Mouse (Mus musculus): Measurements from ENCODE around the gene Ppp1r18. TPM values are rescaled to one million over a fixed set of nuclear protein-coding genes. Genes with fewer than 3 reads are reported as not detected.

Gene Ppp1r18
- polyA plus RNA-seq (2017; shearing (Covaris generic)): 384 TPM

GRCm38 (mm10) chr17:35865481-35866280, at the start of gene Ppp1r18:
Gene Ppp1r18 (plus strand): TSS chr17:35865593.

DNA sequence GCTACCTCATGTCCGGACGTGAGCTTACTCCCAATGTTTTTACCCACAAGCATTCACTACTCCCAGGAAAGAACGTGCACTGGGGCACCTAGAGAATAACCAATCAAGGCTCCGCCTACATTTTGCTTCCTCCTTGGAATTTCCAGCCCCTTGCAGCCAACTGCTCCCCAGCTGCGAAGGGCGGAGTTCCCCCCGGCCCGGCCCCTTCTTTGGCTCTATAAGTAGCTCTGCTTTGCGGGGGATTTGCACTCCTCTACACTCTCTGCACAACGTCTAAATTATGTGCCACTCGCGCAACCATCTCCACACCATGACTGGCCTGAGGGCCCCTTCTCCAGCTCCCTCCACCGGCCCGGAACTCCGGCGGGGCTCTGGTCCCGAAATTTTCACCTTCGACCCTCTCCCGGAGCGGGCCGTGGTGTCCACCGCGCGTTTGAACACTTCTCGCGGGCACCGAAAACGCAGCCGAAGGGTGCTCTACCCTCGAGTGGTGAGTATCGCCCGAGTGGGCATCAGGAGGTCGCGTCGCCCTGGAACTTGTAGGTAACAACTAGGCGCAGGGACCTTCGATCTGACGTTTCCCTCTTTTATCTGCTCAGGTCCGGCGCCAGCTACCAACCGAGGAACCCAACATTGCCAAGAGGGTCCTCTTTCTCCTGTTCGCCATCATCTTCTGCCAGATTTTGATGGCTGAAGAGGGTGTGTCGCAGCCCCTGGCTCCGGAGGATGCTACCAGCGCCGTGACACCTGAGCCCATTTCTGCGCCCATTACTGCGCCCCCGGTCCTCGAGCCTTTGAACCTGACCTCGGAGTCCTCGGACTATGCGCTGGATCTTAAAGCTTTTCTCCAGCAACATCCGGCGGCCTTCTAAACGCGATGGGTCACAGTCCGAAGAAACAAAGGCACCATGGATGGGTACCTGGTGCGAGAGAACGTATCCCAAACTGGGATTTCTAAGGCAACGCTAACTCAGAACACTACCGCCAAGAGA, 43.7 kb upstream of the Ppp1r18 start, which contains the start of gene Ier3:
Ier3 (plus strand) TSS at position 246 of the 992 bp plus-strand sequence.

GRCm38 (mm10) chr17:35822964-35823937, 42.1 kb upstream of the Ppp1r18 start, which contains the start of gene Flot1:
Gene Flot1 (plus strand): TSS chr17:35823230.

DNA sequence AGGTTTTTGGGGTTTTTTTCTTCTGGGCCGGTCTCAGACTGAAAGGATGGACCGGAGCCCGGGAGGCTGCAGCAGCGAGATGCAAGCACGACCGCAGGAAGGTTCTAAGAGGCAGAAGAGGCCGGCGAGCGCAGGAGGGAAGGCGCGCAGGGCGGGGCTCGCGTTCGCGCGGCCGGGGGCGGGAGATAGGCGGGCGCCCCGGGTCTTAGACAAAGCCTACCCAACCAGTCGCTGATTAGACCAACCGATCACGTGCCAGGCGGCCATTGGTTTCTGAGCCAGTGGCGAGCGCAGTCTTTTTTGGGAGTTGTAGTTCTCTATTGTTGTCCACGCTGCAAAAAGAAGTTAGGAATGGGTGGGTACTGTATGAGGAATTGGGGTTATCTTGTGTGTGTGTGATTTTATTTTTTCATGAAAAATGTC, 27.3 kb upstream of the Ppp1r18 start, which contains the start of gene Tubb5:
Tubb5 (minus strand) TSS at position 185 of the 423 bp plus-strand sequence.

DNA sequence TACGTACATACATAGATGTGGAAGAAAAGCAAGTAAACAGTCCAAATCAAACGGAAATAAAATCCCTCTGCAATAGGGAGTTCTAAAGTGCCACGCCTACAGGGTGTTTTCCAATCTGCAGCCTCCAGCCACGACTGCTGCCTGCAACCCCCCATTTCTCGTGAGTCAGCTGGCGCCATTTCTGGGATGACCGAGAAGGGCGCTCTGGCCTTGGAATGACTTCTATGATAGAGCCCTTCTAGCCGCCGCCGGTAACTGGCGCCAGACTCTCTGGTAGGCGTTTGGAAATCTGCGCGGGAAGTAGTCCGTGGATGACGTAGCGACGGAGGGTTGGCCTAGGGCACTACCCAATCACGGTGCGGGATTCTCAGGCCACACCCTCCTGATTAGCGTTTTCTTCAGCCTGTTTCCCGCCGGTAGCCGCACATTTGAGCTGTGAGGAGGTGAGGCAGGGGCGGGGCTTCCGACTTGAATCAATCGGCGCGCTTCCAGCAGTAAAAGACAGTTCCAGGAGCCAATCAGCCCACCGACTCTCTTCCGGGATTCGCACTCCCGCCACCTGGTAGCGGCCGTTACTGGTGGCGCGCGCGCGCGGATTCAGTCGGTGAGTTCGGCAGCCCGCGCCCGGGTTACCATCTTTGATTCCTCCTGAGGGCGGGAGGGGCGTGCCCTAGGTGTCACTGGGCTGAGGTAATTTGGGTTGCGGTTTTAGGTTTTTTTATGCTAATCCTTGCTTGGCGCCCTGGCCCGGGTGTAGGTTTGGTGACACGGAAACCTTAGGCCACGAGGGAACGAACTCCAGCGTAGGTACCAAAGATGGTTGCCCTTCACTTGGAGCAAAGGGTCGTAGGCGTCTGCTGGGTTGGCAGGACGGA, 24.1 kb upstream of the Ppp1r18 start, which contains the start of gene Mdc1:
Mdc1 (plus strand) TSS at position 440 of the 875 bp plus-strand sequence.

DNA sequence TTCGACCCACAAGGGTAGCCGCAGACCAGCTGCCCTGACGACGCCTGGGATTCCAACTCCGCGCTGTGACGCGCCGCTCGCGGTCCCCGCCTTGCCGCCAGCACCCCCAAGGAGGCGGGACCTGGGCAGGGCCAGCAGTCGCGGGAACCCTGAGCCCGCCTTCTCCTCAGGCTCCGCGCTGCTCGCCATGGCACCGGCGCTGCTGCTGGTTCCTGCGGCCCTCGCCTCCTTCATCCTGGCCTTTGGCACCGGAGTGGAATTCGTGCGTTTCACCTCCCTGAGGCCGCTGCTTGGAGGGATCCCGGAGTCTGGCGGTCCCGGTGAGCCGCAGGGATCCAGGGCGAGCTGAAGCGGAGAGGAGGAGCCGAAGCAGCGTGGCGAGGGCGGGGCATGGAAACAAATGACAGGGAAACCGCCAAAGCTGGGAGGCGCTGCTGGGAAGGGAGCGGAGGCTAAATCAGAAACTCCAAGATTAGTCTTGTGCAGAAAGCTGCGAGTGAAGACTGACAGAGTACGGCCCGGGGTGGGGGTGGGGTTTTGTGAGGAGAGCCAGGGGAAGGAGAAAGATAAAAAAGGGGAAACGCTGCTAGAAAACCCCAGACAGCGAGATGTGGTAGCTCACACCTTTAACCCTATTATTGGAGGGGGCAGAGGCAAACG, 4.1 kb upstream of the Ppp1r18 start, which contains the start of gene Nrm:
Nrm (plus strand) TSS at position 121 of the 660 bp plus-strand sequence.

DNA sequence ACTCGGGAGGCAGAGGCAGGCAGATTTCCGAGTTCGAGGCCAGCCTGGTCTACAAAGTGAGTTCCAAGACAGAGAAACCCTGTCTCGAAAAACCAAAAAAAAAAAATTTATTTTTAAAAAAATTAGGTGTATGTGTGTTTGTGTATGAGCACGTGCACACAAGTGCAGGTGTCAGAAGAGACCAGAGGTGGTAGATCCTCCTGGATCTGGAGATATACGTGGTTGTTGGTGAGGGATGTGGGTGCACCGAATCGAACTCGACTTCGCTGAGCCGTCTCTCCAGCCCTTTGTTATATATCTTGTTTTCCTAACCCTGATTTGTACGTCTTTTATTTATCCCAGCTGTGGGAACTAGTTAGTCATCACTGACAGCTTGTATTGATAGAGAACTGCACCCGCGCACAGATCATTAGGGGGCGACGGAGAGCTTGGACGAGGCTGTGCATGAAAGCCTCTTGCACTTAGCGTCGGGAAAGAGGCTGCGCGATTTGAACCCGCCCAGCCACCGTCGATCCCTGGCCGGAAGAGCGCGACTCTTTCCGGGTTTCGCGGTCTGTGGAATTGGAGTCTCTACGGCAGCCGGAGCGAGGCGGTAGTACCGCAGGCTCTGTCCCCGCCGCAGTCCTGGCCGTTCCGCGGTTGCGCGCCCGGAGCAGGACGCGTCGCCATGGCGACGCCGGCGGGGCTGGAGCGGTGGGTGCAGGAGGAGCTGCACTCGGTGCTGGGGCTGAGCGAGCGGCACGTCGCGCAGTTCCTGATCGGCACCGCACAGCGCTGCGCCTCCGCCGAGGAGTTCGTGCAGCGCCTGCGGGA, 14.1 kb downstream of the Ppp1r18 start, which contains the start of gene Dhx16:
Dhx16 (plus strand) TSS at position 575 of the 813 bp plus-strand sequence.

GRCm38 (mm10) chr17:35896781-35897643, 31.6 kb downstream of the Ppp1r18 start, which contains the start of gene 2310061I04Rik:
Gene 2310061I04Rik (minus strand): TSS chr17:35897431.

DNA sequence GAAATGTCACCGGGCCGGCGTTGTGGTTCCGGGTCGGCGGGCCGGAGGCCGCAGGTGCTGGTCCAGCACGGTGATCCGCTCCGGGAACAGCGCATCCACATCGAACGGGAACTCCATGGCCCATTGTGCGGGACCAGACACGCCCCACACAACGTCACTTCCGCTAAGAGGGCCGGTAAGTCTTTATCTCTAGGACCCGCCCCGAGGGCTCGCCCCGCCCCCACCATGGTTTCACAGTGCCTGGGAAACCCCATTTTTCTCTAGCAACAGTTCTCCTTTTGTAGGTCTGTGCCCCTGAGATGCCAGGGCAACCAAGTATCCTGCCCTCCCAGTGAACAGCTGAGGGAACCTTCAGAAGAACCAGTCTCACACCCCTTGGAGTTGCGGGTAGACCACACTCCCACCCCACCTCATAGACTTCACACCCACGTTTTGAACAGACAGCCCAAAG, 44.6 kb downstream of the Ppp1r18 start, which contains the start of gene Atat1:
Atat1 (minus strand) TSS at position 157 of the 451 bp plus-strand sequence.

GRCm38 (mm10) chr17:35916297-35917142, 51.1 kb downstream of the Ppp1r18 start, which contains the start of the genes Mrps18b and Ppp1r10:
Gene Mrps18b (minus strand): TSS chr17:35916389.
Gene Ppp1r10 (plus strand): TSS chr17:35916434.

Other genes with a start within 250 kb of the Ppp1r18 start
- gene Gm9573, start 239.0 kb upstream of the Ppp1r18 start, polyA plus RNA-seq (2017; shearing (Covaris generic)): not detected
- not detected for gene Mucl3, start 221.9 kb upstream of the Ppp1r18 start, polyA plus RNA-seq (2017; shearing (Covaris generic))
- gene Vars2, start 198.0 kb upstream of the Ppp1r18 start, polyA plus RNA-seq (2017; shearing (Covaris generic)): 17.0 TPM
- 14.7 TPM for gene Gtf2h4, start 191.9 kb upstream of the Ppp1r18 start, polyA plus RNA-seq (2017; shearing (Covaris generic))
- 11.5 TPM for gene Ddr1, start 161.0 kb upstream of the Ppp1r18 start, polyA plus RNA-seq (2017; shearing (Covaris generic))
- 29.2 TPM for gene Ier3, start 43.9 kb upstream of the Ppp1r18 start, polyA plus RNA-seq (2017; shearing (Covaris generic))
- gene Flot1, start 42.4 kb upstream of the Ppp1r18 start, polyA plus RNA-seq (2017; shearing (Covaris generic)): 52.6 TPM
- gene Tubb5, start 27.3 kb upstream of the Ppp1r18 start, polyA plus RNA-seq (2017; shearing (Covaris generic)): 71.0 TPM
- gene Mdc1, start 24.1 kb upstream of the Ppp1r18 start, polyA plus RNA-seq (2017; shearing (Covaris generic)): 9.5 TPM
- gene Nrm, start 4.3 kb upstream of the Ppp1r18 start, polyA plus RNA-seq (2017; shearing (Covaris generic)): 24.1 TPM
- 54.0 TPM for gene Dhx16, start 14.2 kb downstream of the Ppp1r18 start, polyA plus RNA-seq (2017; shearing (Covaris generic))
- gene 2310061I04Rik, start 31.8 kb downstream of the Ppp1r18 start, polyA plus RNA-seq (2017; shearing (Covaris generic)): 32.9 TPM
- gene Atat1, start 44.5 kb downstream of the Ppp1r18 start, polyA plus RNA-seq (2017; shearing (Covaris generic)): 13.2 TPM
- gene Mrps18b, start 50.8 kb downstream of the Ppp1r18 start, polyA plus RNA-seq (2017; shearing (Covaris generic)): 93.2 TPM
- 76.6 TPM for gene Ppp1r10, start 50.8 kb downstream of the Ppp1r18 start, polyA plus RNA-seq (2017; shearing (Covaris generic))
- 137 TPM for gene Abcf1, start 104.2 kb downstream of the Ppp1r18 start, polyA plus RNA-seq (2017; shearing (Covaris generic))
- 74.2 TPM for gene Gnl1, start 114.3 kb downstream of the Ppp1r18 start, polyA plus RNA-seq (2017; shearing (Covaris generic))
- 24.6 TPM for gene Prr3, start 114.6 kb downstream of the Ppp1r18 start, polyA plus RNA-seq (2017; shearing (Covaris generic))
- 10.5 TPM for gene H2-T24, start 155.0 kb downstream of the Ppp1r18 start, polyA plus RNA-seq (2017; shearing (Covaris generic))
- gene H2-T23, start 167.3 kb downstream of the Ppp1r18 start, polyA plus RNA-seq (2017; shearing (Covaris generic)): 476 TPM
- gene H2-T22, start 177.2 kb downstream of the Ppp1r18 start, polyA plus RNA-seq (2017; shearing (Covaris generic)): 161 TPM
- gene Gm6034, start 177.4 kb downstream of the Ppp1r18 start, polyA plus RNA-seq (2017; shearing (Covaris generic)): 0.95 TPM
- not detected for gene Gm11127, start 192.8 kb downstream of the Ppp1r18 start, polyA plus RNA-seq (2017; shearing (Covaris generic))

All from effector memory CD4-positive, alpha-beta T cell, adult 5 months (primary cell).